In genomic region chr3:116252255-116253040, GRCm38 (mm10) we compare ENCODE assay signal across 8 mouse cellular contexts. TPM values are rescaled to one million over a fixed set of nuclear protein-coding genes. Genes with fewer than 3 reads are reported as not detected.
DNase-seq lines count a peak whose midpoint lies in the region; ATAC-seq and TF ChIP-seq lines count a peak whose summit lies in the region.

No protein-coding gene starts in this region.

- no peaks in the 10 kb centered on the region for H3K4me1 ChIP-seq in kidney, adult 2 months (ENCODE audit: control insufficient read depth, insufficient read depth, low read length)
- H3K4me1 ChIP-seq in forebrain, embryonic 16.5 days (replicated peaks; ENCODE audit: control insufficient read depth, insufficient read depth, low read length) = peaks cover 26% of the 10 kb centered on the region
- peaks cover 24% of the 10 kb centered on the region for H3K4me1 ChIP-seq in hindbrain, embryonic 15.5 days (replicated peaks)
- peaks cover 12% of the 10 kb centered on the region; the same call in 1 of the 2 replicates for H3K4me1 ChIP-seq in liver, embryonic 13.5 days (replicated peaks)
- peaks cover 33% of the 10 kb centered on the region for H3K4me1 ChIP-seq in neural tube, embryonic 13.5 days (replicated peaks)

- no peak for DNase-seq in kidney, adult 2 months
- DNase-seq in kidney, adult 9 months = no peak
- DNase-seq in adrenal gland, postnatal 25 days = peak; percentile 13
- no peak for DNase-seq in liver, embryonic 13.5 days
- no peak for DNase-seq in MN1 (ENCODE audit: low spot score)

- 0 out of 2 replicates have a peak, but pooled peaks cover 5% of the 10 kb centered on the region for H3K27me3 ChIP-seq in kidney, adult 2 months (replicated peaks; ENCODE audit: control insufficient read depth, insufficient read depth, low read length)
- peaks cover 19% of the 10 kb centered on the region for H3K27me3 ChIP-seq in forebrain, embryonic 16.5 days (replicated peaks; ENCODE audit: control insufficient read depth, insufficient read depth, low read length)
- peaks cover 7% of the 10 kb centered on the region; the same call in 1 of the 2 replicates for H3K27me3 ChIP-seq in hindbrain, embryonic 15.5 days
- H3K27me3 ChIP-seq in liver, embryonic 13.5 days = peaks cover 79% of the 10 kb centered on the region
- H3K27me3 ChIP-seq in neural tube, embryonic 13.5 days = peaks cover 59% of the 10 kb centered on the region

- ATAC-seq in forebrain, embryonic 16.5 days = peak; percentile 55
- ATAC-seq in hindbrain, embryonic 15.5 days (ENCODE audit: low FRiP score, low read depth) = peak; percentile 51
- ATAC-seq in liver, embryonic 13.5 days (ENCODE audit: low read depth) = peak; percentile 34; the same call in 1 of the 2 replicates
- peak; percentile 74 for ATAC-seq in neural tube, embryonic 13.5 days (ENCODE audit: low read depth)

- H3K4me2 ChIP-seq in forebrain, embryonic 16.5 days (ENCODE audit: low read length) = peak overlapping the region; percentile 98
- peak overlapping the region; percentile 100 for H3K4me2 ChIP-seq in hindbrain, embryonic 15.5 days
- H3K4me2 ChIP-seq in liver, embryonic 13.5 days = peak overlapping the region; percentile 69
- H3K4me2 ChIP-seq in neural tube, embryonic 13.5 days = peak overlapping the region; percentile 100

- no peak overlapping the region for H3K27ac ChIP-seq in kidney, adult 2 months (ENCODE audit: insufficient read depth, low read depth, low read length)
- peak overlapping the region; percentile 82 for H3K27ac ChIP-seq in forebrain, embryonic 16.5 days (ENCODE audit: low read length)
- H3K27ac ChIP-seq in hindbrain, embryonic 15.5 days (replicated peaks) = peak overlapping the region; percentile 74
- no peak overlapping the region for H3K27ac ChIP-seq in liver, embryonic 13.5 days
- H3K27ac ChIP-seq in neural tube, embryonic 13.5 days (replicated peaks) = peak overlapping the region; percentile 25

- 1% methylated on average over 48 of the region's 48 CpGs for WGBS in kidney, adult 2 months
- under 1% methylated on average over 48 of the region's 48 CpGs for WGBS in forebrain, embryonic 16.5 days
- under 1% methylated on average over 48 of the region's 48 CpGs for WGBS in hindbrain, embryonic 15.5 days
- WGBS in liver, embryonic 13.5 days (ENCODE audit: insufficient replicate concordance) = 2% methylated on average over 48 of the region's 48 CpGs
- under 1% methylated on average over 48 of the region's 48 CpGs for WGBS in neural tube, embryonic 13.5 days

- H3K9ac ChIP-seq in forebrain, embryonic 16.5 days (replicated peaks; ENCODE audit: low read depth, low read length) = peak overlapping the region; percentile 73
- H3K9ac ChIP-seq in hindbrain, embryonic 15.5 days = peak overlapping the region; percentile 60
- H3K9ac ChIP-seq in liver, embryonic 13.5 days = peak overlapping the region; percentile 29; the same call in 1 of the 2 replicates
- peak overlapping the region; percentile 69 for H3K9ac ChIP-seq in neural tube, embryonic 13.5 days

- TF ChIP-seq CTCF in kidney, adult 2 months (conservative IDR thresholded peaks at IDR 0.05; ENCODE audit: insufficient read depth, insufficient read length, low read depth, low read length) = 0 out of 2 replicates have a peak, but pooled peaks have one; percentile 7

- H3K4me3 ChIP-seq in kidney, adult 2 months (ENCODE audit: insufficient read depth, low read depth, low read length) = peak overlapping the region; percentile 46
- peak overlapping the region; percentile 66 for H3K4me3 ChIP-seq in forebrain, embryonic 16.5 days (replicated peaks; ENCODE audit: low read length)
- peak overlapping the region; percentile 58 for H3K4me3 ChIP-seq in hindbrain, embryonic 15.5 days
- H3K4me3 ChIP-seq in liver, embryonic 13.5 days (replicated peaks) = peak overlapping the region; percentile 52
- H3K4me3 ChIP-seq in neural tube, embryonic 13.5 days = peak overlapping the region; percentile 59

- no peak for TF ChIP-seq POLR2A in kidney, adult 2 months (IDR thresholded peaks at IDR 0.05; ENCODE audit: low read depth, low read length)

- no peaks in the 10 kb centered on the region for H3K9me3 ChIP-seq in forebrain, embryonic 16.5 days (ENCODE audit: control insufficient read depth, low read length)
- H3K9me3 ChIP-seq in hindbrain, embryonic 15.5 days = no peaks in the 10 kb centered on the region
- H3K9me3 ChIP-seq in liver, embryonic 13.5 days (replicated peaks) = no peaks in the 10 kb centered on the region
- H3K9me3 ChIP-seq in neural tube, embryonic 13.5 days = no peaks in the 10 kb centered on the region

- H3K36me3 ChIP-seq in kidney, adult 2 months (ENCODE audit: control insufficient read depth, insufficient read depth, low read length) = no peaks in the 10 kb centered on the region
- no peaks in the 10 kb centered on the region for H3K36me3 ChIP-seq in forebrain, embryonic 16.5 days (ENCODE audit: control insufficient read depth, insufficient read depth)
- no peaks in the 10 kb centered on the region for H3K36me3 ChIP-seq in hindbrain, embryonic 15.5 days
- no peaks in the 10 kb centered on the region for H3K36me3 ChIP-seq in liver, embryonic 13.5 days
- no peaks in the 10 kb centered on the region for H3K36me3 ChIP-seq in neural tube, embryonic 13.5 days

RNA-seq across cellular contexts. Expression of gene Gpr88, which starts 0.9 kb away (rescaled TPM):
- polyA plus RNA-seq in kidney, adult 2 months (2012; rRNA removed) = 0.39 and 0.80 TPM in 2 replicates
- 0.39 and 0.67 TPM in 2 replicates for total RNA-seq in adrenal gland, postnatal 25 days (2021)
- polyA plus RNA-seq in forebrain, embryonic 16.5 days (2015; fragmentation: Nextera tagmentation; extraction: Ambion mirVana) = 13.1 and 17.1 TPM in 2 replicates
- polyA plus RNA-seq in hindbrain, embryonic 15.5 days (2015; fragmentation: Nextera tagmentation; extraction: Ambion mirVana) = 6.3 and 6.4 TPM in 2 replicates
- polyA plus RNA-seq in liver, embryonic 13.5 days (2015; fragmentation: Nextera tagmentation; extraction: Ambion mirVana) = 0.06 and 0.30 TPM in 2 replicates
- polyA plus RNA-seq in neural tube, embryonic 13.5 days (2015; fragmentation: Nextera tagmentation; extraction: Ambion mirVana) = 1.7 and 2.8 TPM in 2 replicates

Comparison
In these comparisons a context has a peak if more than half of its experiments do, and no peak if none do; other contexts are left out.
1. H3K27ac ChIP-seq: peak in forebrain, embryonic 16.5 days (single experiment), hindbrain, embryonic 15.5 days (single experiment) and neural tube, embryonic 13.5 days (single experiment); none in kidney, adult 2 months (single experiment) and liver, embryonic 13.5 days (single experiment).
2. Peak in every context shown above with its lines, with median percentiles within 50 percentile points of each other: H3K4me3 ChIP-seq, ATAC-seq, H3K4me2 ChIP-seq and H3K9ac ChIP-seq.